8 mouse cellular contexts compared by ENCODE assay signal in the genomic region with DNA sequence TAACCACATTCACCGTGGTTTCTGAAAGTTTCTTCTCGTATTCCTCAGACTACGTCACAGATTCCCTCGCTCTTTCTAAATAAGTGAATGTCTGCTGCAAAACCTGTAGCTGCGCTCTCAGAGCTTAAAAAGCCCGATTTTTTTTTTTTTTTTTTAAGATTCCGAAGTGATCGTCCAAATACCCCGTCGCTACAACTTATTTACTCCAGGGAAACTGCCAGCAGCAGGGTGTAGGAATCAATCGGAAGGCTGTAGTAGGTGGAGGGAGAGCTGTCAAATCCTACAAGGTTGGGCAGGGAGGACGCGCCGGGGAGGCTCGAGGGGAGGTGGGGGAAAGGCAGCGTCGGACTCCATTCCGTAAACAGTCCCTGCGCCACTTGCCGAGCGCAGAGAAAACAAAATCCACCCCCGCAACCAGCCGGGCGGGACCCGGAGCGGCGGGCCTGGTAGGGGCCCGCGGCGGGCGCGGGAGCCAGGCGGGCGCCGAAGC. TPM values are rescaled to one million over a fixed set of nuclear protein-coding genes. Genes with fewer than 3 reads are reported as not detected.
DNase-seq lines count a peak whose midpoint lies in the region; ATAC-seq and TF ChIP-seq lines count a peak whose summit lies in the region.

No protein-coding gene starts in this region.

- peak overlapping the region; percentile 68 for H3K4me2 ChIP-seq in forebrain, embryonic 16.5 days (ENCODE audit: low read length)
- peak overlapping the region; percentile 63 for H3K4me2 ChIP-seq in hindbrain, embryonic 13.5 days
- H3K4me2 ChIP-seq in midbrain, embryonic 11.5 days = peak overlapping the region; percentile 70

- TF ChIP-seq CTCF in heart, adult 2 months (IDR thresholded peaks at IDR 0.05) = no peak
- no peak for TF ChIP-seq CTCF in cerebellum, adult 2 months (IDR thresholded peaks at IDR 0.05; ENCODE audit: borderline replicate concordance, insufficient read depth, low read depth, low read length)

- H3K36me3 ChIP-seq in heart, adult 2 months (ENCODE audit: control insufficient read depth, insufficient read depth, low read length) = peaks cover 29% of the 10 kb centered on the region
- no peaks in the 10 kb centered on the region; the same call in 1 of the 2 replicates for H3K36me3 ChIP-seq in forebrain, embryonic 16.5 days (ENCODE audit: control insufficient read depth, insufficient read depth)
- H3K36me3 ChIP-seq in hindbrain, embryonic 13.5 days = peaks cover 17% of the 10 kb centered on the region
- no peaks in the 10 kb centered on the region for H3K36me3 ChIP-seq in midbrain, embryonic 11.5 days (ENCODE audit: control insufficient read depth, insufficient read depth, low read length)

- peak overlapping the region; percentile 97 for H3K27ac ChIP-seq in heart, adult 2 months
- H3K27ac ChIP-seq in cerebellum, adult 2 months (ENCODE audit: insufficient read depth, low read length) = peak overlapping the region; percentile 32; the same call in 1 of the 2 replicates
- peak overlapping the region; percentile 81 for H3K27ac ChIP-seq in forebrain, embryonic 16.5 days (ENCODE audit: low read length)
- H3K27ac ChIP-seq in hindbrain, embryonic 13.5 days = peak overlapping the region; percentile 97
- peak overlapping the region; percentile 87; the same call in 1 of the 2 replicates for H3K27ac ChIP-seq in midbrain, embryonic 11.5 days (ENCODE audit: low read depth, low read length)

- peaks cover 10% of the 10 kb centered on the region for H3K4me1 ChIP-seq in heart, adult 2 months (ENCODE audit: control insufficient read depth, insufficient read depth, low read length)
- H3K4me1 ChIP-seq in cerebellum, adult 2 months (ENCODE audit: control insufficient read depth, insufficient read depth, low read length) = peaks cover 10% of the 10 kb centered on the region
- H3K4me1 ChIP-seq in forebrain, embryonic 16.5 days (replicated peaks; ENCODE audit: control insufficient read depth, insufficient read depth, low read length) = peaks cover 33% of the 10 kb centered on the region
- peaks cover 44% of the 10 kb centered on the region for H3K4me1 ChIP-seq in hindbrain, embryonic 13.5 days (replicated peaks)
- peaks cover 17% of the 10 kb centered on the region for H3K4me1 ChIP-seq in midbrain, embryonic 11.5 days (ENCODE audit: control insufficient read depth, insufficient read depth, low read length)

- no peak for TF ChIP-seq POLR2A in heart, adult 2 months (IDR thresholded peaks at IDR 0.05; ENCODE audit: insufficient read depth, low read depth, low read length)
- TF ChIP-seq POLR2A in cerebellum, adult 2 months (IDR thresholded peaks at IDR 0.05; ENCODE audit: borderline replicate concordance, insufficient read depth, low read length) = no peak

- TF ChIP-seq EP300 in heart, adult 2 months (IDR thresholded peaks at IDR 0.05; ENCODE audit: insufficient read depth, low read depth, low read length) = no peak

- WGBS in heart, adult 2 months = under 1% methylated on average over 35 of the region's 35 CpGs
- WGBS in cerebellum, adult 2 months = under 1% methylated on average over 31 of the region's 35 CpGs
- WGBS in forebrain, embryonic 16.5 days = 0% methylated on average over 31 of the region's 35 CpGs
- WGBS in hindbrain, embryonic 13.5 days = under 1% methylated on average over 34 of the region's 35 CpGs
- 0% methylated on average over 31 of the region's 35 CpGs for WGBS in midbrain, embryonic 11.5 days

- peak; percentile 54 for ATAC-seq in forebrain, embryonic 16.5 days
- no peak; the same call in 1 of the 2 replicates for ATAC-seq in hindbrain, embryonic 13.5 days (ENCODE audit: low FRiP score)
- no peak for ATAC-seq in midbrain, embryonic 11.5 days (ENCODE audit: low FRiP score)

- no peak for DNase-seq in heart, adult 2 months
- DNase-seq in heart, postnatal 25 days (ENCODE audit: low spot score) = no peak
- peak; percentile 61 to 71 for DNase-seq in cerebellum, adult 2 months
- peak; percentile 35 to 58 for DNase-seq in left cerebral cortex, postnatal 14 days (ENCODE audit: low spot score in 2 of 2)
- DNase-seq in midbrain, embryonic 11.5 days (ENCODE audit: low spot score, missing footprints) = peak; percentile 95
- peak; percentile 36 for DNase-seq in spleen, adult 12 weeks (ENCODE audit: low spot score)

- H3K9me3 ChIP-seq in forebrain, embryonic 16.5 days (ENCODE audit: control insufficient read depth, low read length) = no peaks in the 10 kb centered on the region
- H3K9me3 ChIP-seq in hindbrain, embryonic 13.5 days = no peaks in the 10 kb centered on the region
- no peaks in the 10 kb centered on the region for H3K9me3 ChIP-seq in midbrain, embryonic 11.5 days (ENCODE audit: control insufficient read depth, low read length)

- peaks cover 5% of the 10 kb centered on the region for H3K79me2 ChIP-seq in heart, adult 2 months (replicated peaks; ENCODE audit: control insufficient read depth, insufficient read depth, low read length)

- intact Hi-C loops in heart, adult 2 months (cut with DNase I) = loop anchor here (2.0 to 10.0 kb wide), 5 partner anchors 84 to 684 kb away; partner anchors contain the start of gene Wdsub1
- intact Hi-C loops in heart, postnatal 25 days (cut with DNase I) = loop anchor here (2.0 to 10.0 kb wide), 3 partner anchors 84 to 684 kb away; no protein-coding TSS in a partner anchor
- intact Hi-C loops in left cerebral cortex, postnatal 14 days (cut with DNase I) = loop anchor here (5.0 kb wide), 1 partner anchor 82 kb away; no protein-coding TSS in a partner anchor

- peak overlapping the region; percentile 64 for H3K9ac ChIP-seq in heart, adult 2 months (ENCODE audit: low read depth, low read length)
- peak overlapping the region; percentile 73 for H3K9ac ChIP-seq in forebrain, embryonic 16.5 days (replicated peaks; ENCODE audit: low read depth, low read length)
- peak overlapping the region; percentile 94 for H3K9ac ChIP-seq in hindbrain, embryonic 13.5 days
- peak overlapping the region; percentile 95 for H3K9ac ChIP-seq in midbrain, embryonic 11.5 days (ENCODE audit: low read length)

- no peaks in the 10 kb centered on the region for H3K27me3 ChIP-seq in heart, adult 2 months (ENCODE audit: control insufficient read depth, insufficient read depth, low read length)
- H3K27me3 ChIP-seq in cerebellum, adult 2 months (ENCODE audit: control insufficient read depth, insufficient read depth, low read length) = no peaks in the 10 kb centered on the region
- no peaks in the 10 kb centered on the region for H3K27me3 ChIP-seq in forebrain, embryonic 16.5 days (replicated peaks; ENCODE audit: control insufficient read depth, insufficient read depth, low read length)
- peaks cover 19% of the 10 kb centered on the region for H3K27me3 ChIP-seq in hindbrain, embryonic 13.5 days
- H3K27me3 ChIP-seq in midbrain, embryonic 11.5 days (ENCODE audit: control insufficient read depth, insufficient read depth, low read length) = no peaks in the 10 kb centered on the region

- H3K4me3 ChIP-seq in heart, adult 2 months = peak overlapping the region; percentile 68
- peak overlapping the region; percentile 100 for H3K4me3 ChIP-seq in cerebellum, adult 2 months (replicated peaks; ENCODE audit: insufficient read depth, low read depth, low read length)
- H3K4me3 ChIP-seq in forebrain, embryonic 16.5 days (replicated peaks; ENCODE audit: low read length) = peak overlapping the region; percentile 58
- peak overlapping the region; percentile 88 for H3K4me3 ChIP-seq in hindbrain, embryonic 13.5 days
- peak overlapping the region; percentile 93 for H3K4me3 ChIP-seq in midbrain, embryonic 11.5 days (ENCODE audit: low read depth, low read length)

RNA-seq across cellular contexts. Expression of gene Baz2b, which starts 0.5 kb away (rescaled TPM):
- total RNA-seq in heart, adult 2 months (2021) = 10 to 100 TPM; 39.5 TPM
- 12.8 and 16.9 TPM in 2 replicates for polyA plus RNA-seq in heart, adult 2 months (2012; rRNA removed)
- total RNA-seq in heart, postnatal 25 days (2021) = 10 to 100 TPM; 34.7 to 40.5 TPM
- 46.2 and 55.1 TPM in 2 replicates for polyA plus RNA-seq in cerebellum, adult 2 months (2012; rRNA removed)
- polyA plus RNA-seq in forebrain, embryonic 16.5 days (2015; fragmentation: Nextera tagmentation; extraction: Ambion mirVana) = 64.4 and 70.2 TPM in 2 replicates
- 96.8 and 105 TPM in 2 replicates for polyA plus RNA-seq in hindbrain, embryonic 13.5 days (2015; fragmentation: Nextera tagmentation; extraction: Ambion mirVana)
- total RNA-seq in left cerebral cortex, postnatal 14 days (2021) = 10 to 100 TPM; 51.0 to 52.2 TPM
- polyA plus RNA-seq in midbrain, embryonic 11.5 days (2014; fragmentation: Nextera tagmentation; extraction: Ambion mirVana) = 74.7 and 81.8 TPM in 2 replicates

RNA-seq across cellular contexts. Expression of gene March7, which starts 0.5 kb away (rescaled TPM):
- total RNA-seq in heart, adult 2 months (2021) = 10 to 100 TPM; 20.9 to 24.8 TPM
- polyA plus RNA-seq in heart, adult 2 months (2012; rRNA removed) = 9.6 and 17.8 TPM in 2 replicates
- total RNA-seq in heart, postnatal 25 days (2021) = 10 to 100 TPM; 24.1 to 25.9 TPM
- polyA plus RNA-seq in cerebellum, adult 2 months (2012; rRNA removed) = 39.5 and 45.2 TPM in 2 replicates
- 107 and 112 TPM in 2 replicates for polyA plus RNA-seq in forebrain, embryonic 16.5 days (2015; fragmentation: Nextera tagmentation; extraction: Ambion mirVana)
- 98.9 and 101 TPM in 2 replicates for polyA plus RNA-seq in hindbrain, embryonic 13.5 days (2015; fragmentation: Nextera tagmentation; extraction: Ambion mirVana)
- total RNA-seq in left cerebral cortex, postnatal 14 days (2021) = 10 to 100 TPM; 60.8 to 63.0 TPM
- 76.2 and 82.8 TPM in 2 replicates for polyA plus RNA-seq in midbrain, embryonic 11.5 days (2014; fragmentation: Nextera tagmentation; extraction: Ambion mirVana)

Comparison
In these comparisons a context has a peak if more than half of its experiments do, and no peak if none do; other contexts are left out.
1. DNase-seq: peak in cerebellum, adult 2 months (2 of 2), left cerebral cortex, postnatal 14 days (2 of 2), midbrain, embryonic 11.5 days (single experiment) and spleen, adult 12 weeks (single experiment); none in heart, adult 2 months (0 of 2) and heart, postnatal 25 days (single experiment).
2. H3K27ac ChIP-seq: peak in every context shown above with its lines; median percentile 97 in heart, adult 2 months; 97 in hindbrain, embryonic 13.5 days; 87 in midbrain, embryonic 11.5 days; 81 in forebrain, embryonic 16.5 days; 32 in cerebellum, adult 2 months.
3. Peak in every context shown above with its lines, with median percentiles within 50 percentile points of each other: H3K4me3 ChIP-seq, H3K9ac ChIP-seq and H3K4me2 ChIP-seq.